Mouse (Mus musculus) spleen, postnatal 10 days (tissue): Measurements from ENCODE around the gene Eef1b2.
"Not testable (repeated sequence)": the region's sequence is repeated elsewhere in the genome, so short reads cannot be mapped to it uniquely, and the experiment has no call there.

Experiments
- DNase-seq, 2 experiments: peaks; one replicate each; pipeline ENCODE4 v3.0.0; 2021 to 2022; ENCODE audit warnings: low spot score in 2 of 2

The Eef1b2 gene

DNA sequence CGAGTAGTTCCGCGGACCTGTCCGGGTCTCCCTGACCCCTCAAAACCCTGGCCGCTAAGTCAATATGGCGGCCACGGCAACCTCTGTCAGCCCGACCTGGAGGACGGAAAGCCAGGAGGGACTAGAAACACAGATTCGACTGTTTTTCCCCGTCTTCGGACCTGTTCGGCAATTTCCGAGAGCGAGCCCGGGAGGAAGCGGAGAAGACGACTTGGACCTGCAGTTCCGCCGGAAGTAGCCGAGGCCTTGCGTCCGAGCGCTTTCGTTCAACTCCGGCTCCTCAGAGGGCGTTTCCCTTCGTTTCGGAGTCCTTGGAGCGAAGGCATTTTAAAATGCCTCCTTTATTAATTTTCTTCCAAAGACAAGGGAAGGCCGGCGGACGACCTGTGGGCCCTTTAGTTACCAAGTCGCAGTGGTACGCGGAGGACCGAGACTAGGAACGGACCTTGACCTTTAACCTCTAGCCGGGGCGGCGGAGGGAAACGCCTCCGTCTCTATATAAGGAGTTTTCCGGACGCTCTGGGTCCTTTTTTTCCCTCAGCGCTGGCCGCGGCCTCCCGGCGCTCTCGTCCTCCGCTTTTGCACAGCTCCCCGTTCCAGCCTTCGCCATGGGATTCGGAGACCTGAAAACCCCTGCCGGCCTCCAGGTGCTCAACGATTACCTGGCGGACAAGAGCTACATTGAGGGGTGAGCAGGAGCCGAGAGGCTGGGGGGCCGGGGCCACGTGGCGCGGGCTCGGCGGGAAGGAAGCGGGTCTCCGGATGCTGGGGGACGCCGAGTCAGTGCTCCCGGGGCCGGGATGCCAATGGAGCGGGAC lies at the start of gene Eef1b2, which contains the start of gene Ndufs1:
Gene Eef1b2, plus strand, starts transcription at position 222 of the 818 bp plus-strand sequence.
Gene Ndufs1, minus strand, starts transcription at position 230 of the 818 bp plus-strand sequence.
- peak; percentile 91 to 96 for DNase-seq

- DNase-seq = no peak
Measured at GRCm38 (mm10) chr1:63129273-63129672, 47.4 kb upstream of the Eef1b2 start.

DNA sequence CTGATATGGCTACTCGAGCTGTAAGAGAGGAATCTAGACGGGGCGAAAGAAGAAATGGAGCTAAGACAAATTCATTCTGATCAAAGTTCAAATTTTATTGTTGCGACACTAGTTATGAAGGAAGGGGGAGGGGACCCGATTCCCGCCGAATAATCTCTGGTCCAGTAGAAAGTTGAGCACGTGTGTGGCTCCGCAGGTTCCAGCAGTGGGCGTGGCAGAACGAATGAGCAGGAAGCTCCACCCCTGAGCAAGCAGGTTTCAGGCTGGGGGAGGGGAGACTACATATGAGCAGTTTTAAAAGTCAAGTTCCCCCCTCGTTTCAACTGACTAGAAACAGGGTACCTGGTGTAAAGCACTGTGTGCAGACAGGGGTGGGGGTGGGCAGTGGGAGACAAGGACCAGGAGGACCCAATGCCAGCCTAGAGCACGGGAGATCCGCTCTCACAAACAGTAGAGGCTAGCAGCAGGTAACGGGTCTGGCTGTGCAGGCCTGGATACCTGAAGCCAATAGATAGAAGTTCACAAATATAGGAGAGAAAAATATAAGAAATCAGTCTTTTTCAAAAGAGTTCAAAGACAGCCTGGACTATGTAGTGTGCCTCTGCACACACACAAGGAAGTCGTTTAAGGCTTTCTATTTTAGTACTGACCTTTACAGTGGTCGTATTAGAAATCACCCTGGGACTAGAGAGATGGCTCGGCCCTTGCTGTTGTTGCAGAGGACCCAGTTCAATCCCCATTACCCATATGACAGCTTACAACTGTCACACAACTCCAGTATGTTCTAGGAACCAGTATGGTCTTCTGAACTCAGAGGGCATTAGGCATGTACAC lies 46.6 kb upstream of the Eef1b2 start:
- no peak for DNase-seq

- DNase-seq = no peak
Measured at GRCm38 (mm10) chr1:63130883-63131282, 45.7 kb upstream of the Eef1b2 start.

DNA sequence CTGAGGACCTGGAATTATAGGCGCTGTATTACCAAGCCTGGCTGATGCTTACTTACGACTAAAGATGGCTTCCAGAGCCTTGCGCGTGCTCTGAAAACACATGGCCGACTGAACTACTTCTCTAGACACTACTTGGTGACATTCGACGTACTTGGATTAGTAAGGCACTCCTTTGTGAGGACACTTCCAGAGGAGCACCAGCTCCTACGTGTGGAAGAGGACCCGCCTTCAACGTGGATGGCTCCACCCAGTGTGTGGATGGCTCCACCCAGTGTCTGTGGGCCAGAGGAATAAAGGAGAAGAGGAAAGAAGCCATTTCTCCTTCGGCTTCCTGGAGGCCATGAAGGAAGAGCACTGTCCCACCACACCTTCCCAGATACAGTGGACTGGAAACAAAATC lies 44.9 kb upstream of the Eef1b2 start:
- DNase-seq = no peak

DNA sequence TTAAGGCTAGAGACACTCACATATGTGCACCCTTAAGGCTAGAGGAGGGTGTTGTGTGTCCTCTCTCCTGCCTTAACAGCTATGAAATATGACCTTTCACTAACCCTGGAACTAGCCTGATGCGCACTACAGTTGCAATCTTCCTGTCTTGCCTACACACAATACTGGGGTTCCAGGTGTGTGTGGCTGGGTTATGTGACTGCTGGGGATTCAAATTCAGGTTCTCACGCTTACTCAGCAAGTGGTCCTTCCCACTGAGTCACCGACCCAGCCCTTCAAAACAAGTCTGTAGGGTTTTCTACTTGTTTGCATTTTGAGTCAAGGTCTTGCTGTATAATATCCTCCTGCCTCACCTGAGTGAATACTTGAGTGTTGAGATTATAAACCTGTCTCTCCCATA lies 42.1 kb upstream of the Eef1b2 start:
- no peak for DNase-seq

GRCm38 (mm10) chr1:63137971-63138370 lies 38.7 kb upstream of the Eef1b2 start:
- DNase-seq = no peak

- not testable (repeated sequence) for DNase-seq
Measured at GRCm38 (mm10) chr1:63138586-63138985, 38.0 kb upstream of the Eef1b2 start.

DNA sequence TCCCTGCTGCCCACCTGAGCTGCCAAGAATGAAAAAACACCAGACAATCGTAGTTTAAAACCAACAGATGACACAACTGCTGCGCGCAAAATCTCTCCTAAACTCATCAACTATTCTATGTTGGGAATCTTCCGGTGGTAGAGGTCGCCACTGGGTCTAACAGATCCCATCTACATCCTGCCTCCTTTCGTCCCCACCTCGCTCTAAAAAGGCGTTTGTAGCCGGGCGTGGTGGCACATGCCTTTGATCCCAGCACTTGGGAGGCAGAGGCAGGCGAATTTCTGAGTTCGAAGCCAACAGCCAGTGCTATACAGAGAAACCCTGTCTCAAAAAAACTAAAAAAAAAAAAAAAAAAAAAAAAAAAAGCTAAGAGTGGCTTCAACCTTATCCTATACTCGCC lies 36.4 kb upstream of the Eef1b2 start:
- no peak for DNase-seq

GRCm38 (mm10) chr1:63168638-63169037 lies 8.0 kb upstream of the Eef1b2 start:
- DNase-seq = no peak

GRCm38 (mm10) chr1:63175853-63176252 lies 772 bp upstream of the Eef1b2 start:
- DNase-seq = peak in 1 of 2 experiments; percentile 54

DNA sequence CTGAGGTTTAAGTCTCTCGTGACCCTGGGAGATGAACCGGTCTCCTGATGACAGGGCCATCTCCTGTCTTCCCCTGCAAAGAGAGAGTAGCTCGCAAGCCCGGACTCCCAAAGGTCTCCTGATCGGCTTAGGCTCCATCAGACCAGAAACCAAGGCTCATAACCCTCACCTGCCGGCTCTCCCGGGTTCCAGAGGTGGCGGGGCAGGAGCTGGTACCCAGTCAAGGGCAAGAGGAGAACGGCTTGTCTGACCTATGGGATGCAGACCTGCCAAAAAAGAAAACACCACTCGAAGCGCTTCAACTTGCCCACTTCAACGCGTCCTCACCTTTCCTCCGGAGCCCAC lies 394 bp upstream of the Eef1b2 start:
- DNase-seq = no peak

DNA sequence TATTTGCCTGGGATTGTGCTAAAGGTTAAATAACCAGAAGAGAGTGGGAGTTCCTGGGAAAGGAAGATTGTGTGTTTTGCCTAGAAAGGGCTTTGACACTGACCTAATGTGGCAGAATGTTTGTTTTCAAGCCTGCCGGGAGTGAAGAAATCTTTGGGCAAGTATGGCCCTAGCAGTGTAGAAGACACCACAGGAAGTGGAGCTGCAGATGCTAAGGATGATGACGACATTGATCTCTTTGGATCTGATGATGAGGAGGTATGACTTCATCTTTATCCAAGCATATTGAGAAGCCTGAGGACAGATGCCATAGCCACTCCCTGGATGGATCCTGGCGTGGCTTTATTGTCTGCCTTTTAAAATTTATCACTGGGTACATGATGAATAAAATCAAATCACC lies 1.7 kb downstream of the Eef1b2 start:
- no peak for DNase-seq

GRCm38 (mm10) chr1:63180122-63180521 lies 3.5 kb downstream of the Eef1b2 start:
- DNase-seq = no peak

- not testable (repeated sequence) for DNase-seq
Measured at GRCm38 (mm10) chr1:63180575-63180974, 4.0 kb downstream of the Eef1b2 start.

DNA sequence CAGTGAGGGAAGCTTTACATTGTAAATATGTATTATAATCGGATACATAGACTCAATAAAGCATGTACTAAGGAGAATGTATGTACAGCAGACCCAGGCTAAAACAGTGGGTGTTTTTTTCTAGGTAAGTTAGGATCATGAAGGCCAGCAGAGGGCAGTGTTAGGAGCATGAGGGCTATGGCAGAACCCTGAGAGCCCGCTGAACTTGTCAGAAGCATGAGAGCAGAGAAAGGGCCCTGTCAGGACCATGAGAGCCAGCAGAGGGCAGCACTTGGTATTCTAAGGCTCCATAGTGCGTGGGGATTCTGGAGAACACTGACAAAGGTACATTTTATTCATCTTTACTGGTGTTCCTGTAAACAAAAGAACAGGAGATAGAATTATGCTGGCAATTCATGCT lies 4.4 kb downstream of the Eef1b2 start:
- DNase-seq = peak; percentile 83 to 95

GRCm38 (mm10) chr1:63181480-63181879 lies 4.9 kb downstream of the Eef1b2 start:
- DNase-seq = no peak

- peak in 1 of 2 experiments; percentile 16 for DNase-seq
Measured at GRCm38 (mm10) chr1:63182212-63182611, 5.6 kb downstream of the Eef1b2 start.

GRCm38 (mm10) chr1:63182636-63183270 lies 6.1 kb downstream of the Eef1b2 start:
- peak; percentile 32 to 71 for DNase-seq

DNA sequence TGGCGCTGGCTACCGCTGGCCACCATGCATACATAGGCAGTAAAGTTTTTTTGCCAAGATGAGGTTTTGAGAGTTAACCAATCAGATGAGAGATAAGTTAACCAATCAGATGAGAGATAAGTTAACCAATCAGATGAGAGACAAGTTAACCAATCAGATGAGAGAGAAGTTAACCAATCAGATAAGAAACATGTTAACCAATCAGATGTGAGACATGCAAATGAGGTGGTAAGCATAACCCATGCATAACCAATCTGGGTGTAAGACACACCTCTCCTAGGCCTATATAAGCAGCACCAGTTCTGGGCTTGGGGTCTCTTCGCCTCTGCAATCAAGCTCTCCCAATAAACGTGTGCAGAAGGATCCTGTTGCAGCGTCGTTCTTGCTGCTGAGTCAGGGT lies 8.8 kb downstream of the Eef1b2 start:
- not testable (repeated sequence) for DNase-seq

GRCm38 (mm10) chr1:63188536-63188935 lies 11.9 kb downstream of the Eef1b2 start:
- DNase-seq = no peak

DNA sequence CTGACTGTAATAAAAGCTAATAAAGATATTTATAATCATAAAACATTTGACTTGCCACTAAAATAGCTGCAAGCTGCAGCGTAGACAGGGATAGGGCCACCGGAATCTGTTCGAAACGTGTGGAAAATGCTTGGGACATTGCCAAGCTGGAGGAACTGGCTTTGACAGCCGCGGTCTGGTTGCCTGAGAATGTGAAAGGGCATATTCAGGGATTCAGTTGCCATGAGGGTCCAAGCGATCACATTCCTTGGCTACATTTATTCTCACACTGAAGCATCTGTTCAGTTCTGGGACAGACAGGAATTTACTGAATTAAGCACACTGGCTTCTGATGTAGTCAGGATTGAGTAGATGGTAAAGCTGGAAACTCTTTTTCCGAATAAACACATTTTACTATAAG lies 14.2 kb downstream of the Eef1b2 start:
- no peak for DNase-seq
